Mouse (Mus musculus): ENCODE results near the gene Myo3b. TPM values are rescaled to one million over a fixed set of nuclear protein-coding genes. Genes with fewer than 3 reads are reported as not detected.

Myo3b gene
- polyA plus RNA-seq, 1 experiment from 2014 or later: not detected

GRCm38 (mm10) chr2:70419336-70419735, 380.4 kb downstream of the Myo3b start:
- Histone ChIP-seq H3K4me3 (replicated peaks) (no peak overlapping the region), H3K36me3 (no peaks in the 10 kb centered on the region), H3K4me1 (replicated peaks) (no peaks in the 10 kb centered on the region), H3K4me2 (no peak overlapping the region), H3K27ac (no peak overlapping the region), H3K9ac (replicated peaks) (no peak overlapping the region), H3K9me3 (no peaks in the 10 kb centered on the region), H3K27me3 (no peaks in the 10 kb centered on the region)
- no peak for ATAC-seq (ENCODE audit: insufficient number of reproducible peaks, insufficient read depth, low FRiP score, low TSS enrichment, low read depth)
- WGBS: 88% methylated on average over 6 of the region's 6 CpGs

GRCm38 (mm10) chr2:70421144-70421874, 382.4 kb downstream of the Myo3b start:
- H3K27ac ChIP-seq: no peak overlapping the region
- WGBS: 85% methylated on average over 13 of the region's 13 CpGs
- H3K36me3 ChIP-seq: no peaks in the 10 kb centered on the region
- H3K27me3 ChIP-seq: 0 out of 2 replicates have a peak, but pooled peaks cover 2% of the 10 kb centered on the region
- no peak overlapping the region for H3K4me2 ChIP-seq
- no peak for ATAC-seq (ENCODE audit: insufficient number of reproducible peaks, insufficient read depth, low FRiP score, low TSS enrichment, low read depth)
- H3K4me1 ChIP-seq (replicated peaks): no peaks in the 10 kb centered on the region
- H3K9ac ChIP-seq (replicated peaks): no peak overlapping the region
- H3K4me3 ChIP-seq (replicated peaks): no peak overlapping the region
- no peaks in the 10 kb centered on the region for H3K9me3 ChIP-seq

- no peak for ATAC-seq (ENCODE audit: insufficient number of reproducible peaks, insufficient read depth, low FRiP score, low TSS enrichment, low read depth)
Observed at GRCm38 (mm10) chr2:70425611-70426010, 386.7 kb downstream of the Myo3b start.

GRCm38 (mm10) chr2:70443035-70443434, 404.1 kb downstream of the Myo3b start:
- Histone ChIP-seq H3K27me3 (peaks cover 11% of the 10 kb centered on the region), H3K36me3 (no peaks in the 10 kb centered on the region), H3K4me3 (replicated peaks) (no peak overlapping the region), H3K27ac (no peak overlapping the region), H3K9ac (replicated peaks) (no peak overlapping the region), H3K4me2 (peak overlapping the region; percentile 42; the same call in 1 of the 2 replicates), H3K9me3 (no peaks in the 10 kb centered on the region), H3K4me1 (replicated peaks) (peaks cover 18% of the 10 kb centered on the region)
- WGBS: 5% methylated on average over 4 of the region's 4 CpGs
- ATAC-seq (ENCODE audit: insufficient number of reproducible peaks, insufficient read depth, low FRiP score, low TSS enrichment, low read depth): no peak

More at GRCm38 (mm10) chr2:70425611-70426010, 386.7 kb downstream of the Myo3b start:
- no peak overlapping the region for H3K4me2 ChIP-seq
- WGBS: 51% methylated on average over 11 of the region's 11 CpGs
- H3K4me3 ChIP-seq (replicated peaks): no peak overlapping the region
- H3K9ac ChIP-seq (replicated peaks): no peak overlapping the region
- no peak overlapping the region for H3K27ac ChIP-seq
- H3K4me1 ChIP-seq (replicated peaks): no peaks in the 10 kb centered on the region
- H3K36me3 ChIP-seq: no peaks in the 10 kb centered on the region
- H3K9me3 ChIP-seq: no peaks in the 10 kb centered on the region
- peaks cover 2% of the 10 kb centered on the region; the same call in 1 of the 2 replicates for H3K27me3 ChIP-seq

- peaks cover 11% of the 10 kb centered on the region for H3K27me3 ChIP-seq
- no peaks in the 10 kb centered on the region for H3K9me3 ChIP-seq
- peak overlapping the region; percentile 42 for H3K4me2 ChIP-seq
- 0 out of 2 replicates have a peak overlapping the region, but pooled peaks have one; percentile 12 for H3K4me3 ChIP-seq (replicated peaks)
- WGBS: 1% methylated on average over 7 of the region's 7 CpGs
- no peaks in the 10 kb centered on the region for H3K36me3 ChIP-seq
- ATAC-seq (ENCODE audit: insufficient number of reproducible peaks, insufficient read depth, low FRiP score, low TSS enrichment, low read depth): no peak
- peaks cover 18% of the 10 kb centered on the region for H3K4me1 ChIP-seq (replicated peaks)
- no peak overlapping the region for H3K27ac ChIP-seq
- no peak overlapping the region for H3K9ac ChIP-seq (replicated peaks)
Observed at GRCm38 (mm10) chr2:70444141-70444540, 405.2 kb downstream of the Myo3b start.

- peaks cover 13% of the 10 kb centered on the region for H3K27me3 ChIP-seq
- 0 out of 2 replicates have a peak, but pooled peaks have one; percentile 20 for ATAC-seq (ENCODE audit: insufficient number of reproducible peaks, insufficient read depth, low FRiP score, low TSS enrichment, low read depth)
- H3K36me3 ChIP-seq: no peaks in the 10 kb centered on the region
- peak overlapping the region; percentile 46 for H3K4me2 ChIP-seq
- WGBS: 3% methylated on average over 12 of the region's 12 CpGs
- peak overlapping the region; percentile 30 for H3K4me3 ChIP-seq (replicated peaks)
- H3K9ac ChIP-seq (replicated peaks): no peak overlapping the region
- H3K4me1 ChIP-seq (replicated peaks): no peaks in the 10 kb centered on the region; the same call in 1 of the 2 replicates
- no peak overlapping the region for H3K27ac ChIP-seq
- no peaks in the 10 kb centered on the region for H3K9me3 ChIP-seq
Observed at GRCm38 (mm10) chr2:70456205-70456604, 417.3 kb downstream of the Myo3b start.

- H3K27me3 ChIP-seq: peaks cover 3% of the 10 kb centered on the region; the same call in 1 of the 2 replicates
- H3K27ac ChIP-seq: no peak overlapping the region
- no peaks in the 10 kb centered on the region for H3K9me3 ChIP-seq
- no peaks in the 10 kb centered on the region for H3K36me3 ChIP-seq
- H3K4me2 ChIP-seq: no peak overlapping the region
- ATAC-seq (ENCODE audit: insufficient number of reproducible peaks, insufficient read depth, low FRiP score, low TSS enrichment, low read depth): no peak
- no peak overlapping the region for H3K9ac ChIP-seq (replicated peaks)
- no peak overlapping the region for H3K4me3 ChIP-seq (replicated peaks)
- WGBS: 86% methylated on average over 1 of the region's 1 CpGs
- no peaks in the 10 kb centered on the region for H3K4me1 ChIP-seq (replicated peaks)
Observed at GRCm38 (mm10) chr2:70463606-70464005, 424.7 kb downstream of the Myo3b start.

- Histone ChIP-seq H3K4me1 (replicated peaks) (peaks cover 36% of the 10 kb centered on the region), H3K4me2 (no peak overlapping the region), H3K9ac (replicated peaks) (no peak overlapping the region), H3K9me3 (no peaks in the 10 kb centered on the region), H3K27ac (no peak overlapping the region), H3K27me3 (peaks cover 66% of the 10 kb centered on the region), H3K36me3 (no peaks in the 10 kb centered on the region), H3K4me3 (replicated peaks) (no peak overlapping the region)
- 7% methylated on average over 5 of the region's 5 CpGs for WGBS
- no peak for ATAC-seq (ENCODE audit: insufficient number of reproducible peaks, insufficient read depth, low FRiP score, low TSS enrichment, low read depth)
Observed at GRCm38 (mm10) chr2:70471136-70471535, 432.2 kb downstream of the Myo3b start.

GRCm38 (mm10) chr2:70471861-70472620, 433.1 kb downstream of the Myo3b start:
- peak overlapping the region; percentile 45 for H3K4me3 ChIP-seq (replicated peaks)
- peak overlapping the region; percentile 42 for H3K9ac ChIP-seq (replicated peaks)
- H3K27me3 ChIP-seq: peaks cover 75% of the 10 kb centered on the region
- H3K27ac ChIP-seq: no peak overlapping the region
- no peak for ATAC-seq (ENCODE audit: insufficient number of reproducible peaks, insufficient read depth, low FRiP score, low TSS enrichment, low read depth)
- no peaks in the 10 kb centered on the region for H3K9me3 ChIP-seq
- no peaks in the 10 kb centered on the region for H3K36me3 ChIP-seq
- H3K4me2 ChIP-seq: peak overlapping the region; percentile 82
- peaks cover 45% of the 10 kb centered on the region for H3K4me1 ChIP-seq (replicated peaks)
- 1% methylated on average over 48 of the region's 48 CpGs for WGBS
